Mouse (Mus musculus) heart, postnatal 25 days (tissue): ENCODE data around the gene Gm33543. TPM values are rescaled to one million over a fixed set of nuclear protein-coding genes. Genes with fewer than 3 reads are reported as not detected.
A peak's percentile ranks its signal among the peaks of the same experiment; 100 is the strongest.

ENCODE experiments used
- DNase-seq: peaks from one replicate; pipeline ENCODE4 v3.0.0; 2022; ENCODE audit warnings: low spot score
- intact Hi-C: fragments of 180-260 bp; cut with DNase I; formaldehyde crosslinking; loops from one replicate; pipeline ENCODE4 v1.15.1; 2025
- total RNA-seq, 2 experiments: library from RNA; stranded (reverse); gene quantifications; 2 replicates each; pipeline ENCODE4 v1.2.3; 2021

Gm33543 gene
- total RNA-seq = 1 to 10 TPM; 2.5 to 3.8 TPM

DNA sequence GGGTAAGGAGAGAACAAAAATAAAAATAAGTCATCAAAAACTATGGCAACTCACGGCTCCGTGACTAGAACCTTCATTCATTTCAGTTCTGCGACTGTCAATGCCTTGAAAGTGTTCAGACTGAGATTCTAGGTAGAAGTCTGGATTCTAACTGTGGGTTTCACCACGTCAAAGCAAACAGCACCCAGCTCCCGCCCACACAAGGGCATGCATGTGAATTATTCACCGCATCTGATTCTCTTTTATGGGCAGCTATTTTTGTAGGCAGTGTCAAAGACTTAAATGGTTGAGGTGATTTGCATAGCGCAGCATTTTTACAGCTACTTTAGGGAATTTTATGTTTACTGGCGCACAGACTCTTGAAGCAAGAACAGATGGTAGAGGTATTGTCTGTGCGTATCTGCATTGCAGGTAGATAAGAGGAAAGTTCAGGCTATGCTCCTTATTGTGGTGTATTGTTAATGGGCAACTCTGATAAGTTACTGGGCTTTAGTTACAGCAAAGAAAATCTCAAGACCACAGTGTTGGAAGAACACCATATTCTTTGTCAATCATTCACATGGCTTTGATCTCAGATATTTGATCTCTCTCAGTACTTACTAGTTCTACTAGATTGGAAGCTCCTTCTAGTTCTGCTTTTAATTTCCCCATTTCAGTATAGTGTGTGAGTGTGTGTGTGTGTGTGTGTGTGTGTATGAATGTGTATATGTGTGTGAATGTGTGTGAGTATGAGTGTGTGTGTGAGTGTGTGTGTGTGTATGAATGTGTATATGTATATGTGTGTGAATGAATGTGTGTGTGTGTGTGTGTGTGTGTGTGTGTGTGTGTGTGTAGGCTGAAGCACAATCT is at the start of gene Gm33543:
TSS of gene Gm33543 (minus strand) at position 142 of the 849 bp plus-strand sequence.
- no peak for DNase-seq
- intact Hi-C loops = no loop called here

- intact Hi-C loops = loop anchor here (10.0 kb wide), 1 partner anchor 897 kb away; no protein-coding TSS in a partner anchor
- no peak for DNase-seq
Observed at GRCm38 (mm10) chr10:95892132-95892531, 49.4 kb upstream of the Gm33543 start.

- intact Hi-C loops = loop anchor here (10.0 kb wide), 1 partner anchor 897 kb away; no protein-coding TSS in a partner anchor
- no peak for DNase-seq
Observed at GRCm38 (mm10) chr10:95891214-95891960, 48.7 kb upstream of the Gm33543 start.

DNA sequence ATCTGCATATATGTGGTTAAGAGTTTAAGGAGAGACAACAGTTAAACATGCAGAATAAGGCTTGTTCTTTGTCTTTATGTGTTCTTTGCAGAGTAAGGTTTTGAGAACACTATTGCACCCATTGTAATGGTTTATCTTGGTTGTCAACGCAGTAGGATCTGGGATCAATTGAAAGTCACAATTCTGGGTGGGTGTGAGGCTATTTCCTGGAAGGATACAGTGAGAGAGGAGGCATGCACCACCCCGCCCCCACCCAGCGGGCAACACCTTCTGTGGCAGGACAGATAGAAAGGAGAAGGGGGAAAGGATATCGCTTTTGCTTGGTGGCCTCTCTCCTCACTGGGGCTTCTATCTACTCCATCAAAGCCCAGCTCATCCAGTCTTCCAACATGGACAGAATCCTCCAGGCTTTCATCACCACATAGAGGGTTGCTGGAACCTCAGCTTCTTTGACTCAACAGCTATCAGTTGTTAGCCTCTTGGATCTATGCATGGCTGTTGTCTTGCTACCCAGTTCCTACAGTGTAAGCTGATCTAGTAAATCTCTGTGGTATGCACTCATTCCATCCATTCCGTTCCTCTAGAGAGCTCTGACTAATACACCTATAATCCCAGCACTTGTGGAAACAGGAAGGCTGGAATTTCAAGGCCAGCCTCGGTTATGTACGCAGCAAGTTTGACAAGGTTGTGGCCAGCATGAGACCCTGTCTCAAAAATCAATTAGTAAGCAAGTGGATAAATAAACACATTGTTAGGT is 41.2 kb upstream of the Gm33543 start:
- intact Hi-C loops = no loop called here

GRCm38 (mm10) chr10:95882036-95882435 is 39.3 kb upstream of the Gm33543 start:
- intact Hi-C loops = no loop called here
- no peak for DNase-seq

More for the DNA sequence above, 41.2 kb upstream of the Gm33543 start:
- DNase-seq = no peak

- no peak for DNase-seq
- intact Hi-C loops = no loop called here
Observed at GRCm38 (mm10) chr10:95879983-95880934, 37.5 kb upstream of the Gm33543 start.

GRCm38 (mm10) chr10:95870782-95871181 is 28.1 kb upstream of the Gm33543 start:
- intact Hi-C loops = no loop called here
- DNase-seq = no peak

- no peak for DNase-seq
- intact Hi-C loops = no loop called here
Observed at GRCm38 (mm10) chr10:95868348-95868747, 25.6 kb upstream of the Gm33543 start.

- intact Hi-C loops = no loop called here
- no peak for DNase-seq
Observed at GRCm38 (mm10) chr10:95867596-95867995, 24.9 kb upstream of the Gm33543 start.

GRCm38 (mm10) chr10:95864349-95865124 is 21.8 kb upstream of the Gm33543 start:
- DNase-seq = peak; percentile 22
- intact Hi-C loops = no loop called here

DNA sequence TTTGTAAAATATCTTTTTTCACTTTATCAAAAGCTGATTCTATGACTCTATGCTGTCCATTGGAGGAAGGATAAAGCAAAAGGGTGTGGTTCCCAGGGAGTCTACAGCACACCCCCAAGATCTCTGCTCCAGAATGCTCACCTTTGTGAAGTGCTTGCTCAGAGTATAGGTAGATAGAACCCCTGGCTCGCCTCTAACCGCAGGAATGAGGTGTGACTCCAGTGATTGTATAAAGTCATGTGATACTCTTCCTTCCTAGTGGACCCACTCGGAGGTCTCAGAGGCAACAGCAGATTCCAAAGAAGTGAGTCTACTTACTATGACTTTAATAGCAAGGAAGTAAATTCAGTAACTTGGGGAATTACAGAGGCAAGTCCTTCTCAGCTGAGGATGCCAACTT is 19.9 kb upstream of the Gm33543 start:
- intact Hi-C loops = no loop called here
- DNase-seq = no peak

DNA sequence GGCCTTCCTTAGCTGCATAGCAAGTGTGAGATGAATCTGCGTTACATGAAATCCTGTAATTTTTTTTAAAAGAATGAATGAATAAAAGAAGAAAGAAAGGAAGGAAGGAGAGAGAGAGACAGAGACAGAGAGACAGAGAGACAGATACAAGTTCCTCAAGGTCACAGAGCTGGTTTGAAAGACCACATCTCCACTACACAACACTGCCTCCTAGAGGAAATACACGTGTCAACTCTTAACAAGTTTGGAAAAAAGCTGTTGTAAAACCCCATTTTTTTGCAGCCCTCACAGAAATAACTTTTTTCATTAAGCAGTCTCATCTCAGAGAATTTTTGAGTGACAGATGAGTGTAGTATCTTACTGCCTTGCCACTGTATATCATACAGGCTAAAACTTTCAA is 15.4 kb upstream of the Gm33543 start:
- no peak for DNase-seq
- intact Hi-C loops = loop anchor here (1.0 to 5.0 kb wide), 2 partner anchors 86 to 307 kb away; no protein-coding TSS in a partner anchor

DNA sequence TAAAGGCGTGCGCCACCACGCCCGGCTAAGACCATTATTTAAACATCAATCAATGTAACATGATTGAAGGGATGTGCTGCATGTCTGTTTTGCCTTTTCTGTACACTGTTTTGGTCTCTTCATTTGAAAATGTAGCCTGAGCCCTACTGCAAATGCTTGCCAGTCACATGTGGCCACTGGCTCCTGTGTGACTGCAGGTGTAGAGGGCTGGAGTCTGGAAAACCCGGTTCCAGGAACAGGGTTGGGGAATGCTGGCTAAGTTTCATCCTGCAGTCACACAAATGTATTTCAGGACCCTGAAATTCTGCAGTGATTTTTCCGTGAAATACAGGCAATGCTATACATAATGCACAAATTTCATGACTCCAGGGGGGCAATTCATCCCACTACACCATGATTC is 12.7 kb upstream of the Gm33543 start:
- DNase-seq = no peak
- intact Hi-C loops = loop anchor here (5.0 kb wide), 1 partner anchor 83 kb away; no protein-coding TSS in a partner anchor

GRCm38 (mm10) chr10:95850504-95850903 is 7.8 kb upstream of the Gm33543 start:
- intact Hi-C loops = no loop called here
- no peak for DNase-seq

DNA sequence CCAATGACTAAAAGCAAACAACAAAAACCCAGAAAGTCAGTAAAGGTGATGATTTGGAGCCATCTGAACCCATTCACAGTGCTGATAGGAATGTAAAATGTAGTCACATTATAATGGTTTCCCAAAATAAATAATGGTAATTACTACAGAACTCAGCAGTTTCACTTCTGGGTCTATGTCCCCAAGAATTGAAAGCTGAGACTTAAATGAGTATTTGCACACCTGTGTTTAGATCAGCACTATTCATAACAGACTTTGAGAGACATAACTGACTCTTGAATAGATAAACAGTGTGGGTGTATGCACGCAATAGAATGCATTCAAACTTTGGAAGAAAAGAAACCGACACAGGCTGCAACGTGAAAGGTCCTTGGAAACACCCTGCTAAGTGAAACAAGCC is 4.0 kb upstream of the Gm33543 start:
- intact Hi-C loops = no loop called here
- no peak for DNase-seq

DNA sequence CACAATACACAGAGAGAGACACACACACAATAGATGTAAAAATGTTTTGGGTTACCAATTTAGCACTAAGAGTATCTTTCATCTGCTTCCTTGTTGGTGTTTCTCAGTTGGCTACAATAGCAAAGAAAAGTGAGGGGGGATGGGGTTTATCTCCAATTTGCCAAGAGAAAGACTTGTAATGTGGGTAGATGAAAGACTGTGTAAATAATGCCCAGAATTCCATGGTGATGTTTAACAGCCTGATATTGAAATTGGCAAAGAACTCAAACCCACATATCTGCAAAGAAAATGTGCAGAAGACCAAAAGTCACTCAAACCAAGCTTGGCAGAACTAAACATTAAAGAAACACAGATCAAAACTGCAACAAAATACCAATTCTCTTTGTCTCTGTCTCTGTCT is 3.6 kb upstream of the Gm33543 start:
- intact Hi-C loops = no loop called here
- no peak for DNase-seq

- intact Hi-C loops = no loop called here
- DNase-seq = no peak
Observed at GRCm38 (mm10) chr10:95843878-95844277, 1.1 kb upstream of the Gm33543 start.

DNA sequence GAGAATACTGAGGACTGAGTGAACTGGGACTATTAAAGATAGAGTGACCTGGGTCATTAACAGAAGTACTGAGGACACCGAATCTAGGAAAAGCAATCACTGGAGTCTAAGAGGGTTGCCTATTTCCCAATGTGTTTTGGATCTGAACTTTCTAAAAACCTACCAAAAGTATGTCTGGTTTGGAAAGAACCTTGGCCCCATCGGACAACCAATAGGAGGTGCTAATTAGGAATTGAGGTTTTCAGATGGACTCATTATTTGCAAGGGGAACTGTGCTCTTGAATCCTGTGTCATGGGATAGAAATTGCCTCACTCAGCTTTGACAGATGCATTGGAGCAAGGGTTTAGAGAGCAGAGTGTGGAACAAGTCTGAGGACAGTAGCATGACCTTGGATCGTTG is 1.5 kb downstream of the Gm33543 start:
- DNase-seq = no peak
- intact Hi-C loops = no loop called here
